Mouse (Mus musculus): ENCODE measurements around the gene Slc24a3. TPM values are rescaled to one million over a fixed set of nuclear protein-coding genes. Genes with fewer than 3 reads are reported as not detected.

Gene Slc24a3
- polyA plus RNA-seq, 1 experiment from 2014 or later: 2.8 TPM

- Histone ChIP-seq H3K9me3 (no peaks in the 10 kb centered on the region), H3K4me1 (no peaks in the 10 kb centered on the region), H3K9ac (no peak overlapping the region), H3K27me3 (no peaks in the 10 kb centered on the region), H3K36me3 (no peaks in the 10 kb centered on the region), H3K4me3 (no peak overlapping the region), H3K4me2 (replicated peaks) (no peak overlapping the region), H3K27ac (no peak overlapping the region)
- 80% methylated on average over 3 of the region's 3 CpGs for WGBS
- no peak for ATAC-seq (ENCODE audit: low FRiP score, low read depth)
Observed at GRCm38 (mm10) chr2:145546071-145546470, 378.5 kb downstream of the Slc24a3 start.

GRCm38 (mm10) chr2:145554722-145555252, 387.2 kb downstream of the Slc24a3 start:
- H3K36me3 ChIP-seq: no peaks in the 10 kb centered on the region
- H3K4me1 ChIP-seq: no peaks in the 10 kb centered on the region
- no peak overlapping the region for H3K4me3 ChIP-seq
- H3K27ac ChIP-seq: no peak overlapping the region
- H3K9me3 ChIP-seq: no peaks in the 10 kb centered on the region
- no peak overlapping the region for H3K9ac ChIP-seq
- no peak overlapping the region for H3K4me2 ChIP-seq (replicated peaks)
- no peaks in the 10 kb centered on the region for H3K27me3 ChIP-seq
- no peak for ATAC-seq (ENCODE audit: low FRiP score, low read depth)
- 79% methylated on average over 2 of the region's 2 CpGs for WGBS

- ATAC-seq (ENCODE audit: low FRiP score, low read depth): peak; percentile 74
- no peak overlapping the region for H3K9ac ChIP-seq
- 79% methylated on average over 2 of the region's 2 CpGs for WGBS
- H3K27ac ChIP-seq: no peak overlapping the region
- no peak overlapping the region for H3K4me2 ChIP-seq (replicated peaks)
- H3K4me3 ChIP-seq: no peak overlapping the region
- H3K4me1 ChIP-seq: no peaks in the 10 kb centered on the region
- no peaks in the 10 kb centered on the region for H3K36me3 ChIP-seq
- H3K27me3 ChIP-seq: no peaks in the 10 kb centered on the region
- H3K9me3 ChIP-seq: no peaks in the 10 kb centered on the region
Observed at GRCm38 (mm10) chr2:145555713-145556112, 388.2 kb downstream of the Slc24a3 start.

- H3K4me1 ChIP-seq: no peaks in the 10 kb centered on the region
- no peak for ATAC-seq (ENCODE audit: low FRiP score, low read depth)
- H3K4me3 ChIP-seq: no peak overlapping the region
- no peak overlapping the region for H3K9ac ChIP-seq
- H3K27ac ChIP-seq: no peak overlapping the region
- 50% methylated on average over 1 of the region's 1 CpGs for WGBS
- no peak overlapping the region for H3K4me2 ChIP-seq (replicated peaks)
- no peaks in the 10 kb centered on the region for H3K27me3 ChIP-seq
- no peaks in the 10 kb centered on the region for H3K36me3 ChIP-seq
- H3K9me3 ChIP-seq: no peaks in the 10 kb centered on the region
Observed at GRCm38 (mm10) chr2:145557361-145557931, 389.9 kb downstream of the Slc24a3 start.

- Histone ChIP-seq H3K9ac (no peak overlapping the region), H3K4me1 (no peaks in the 10 kb centered on the region), H3K36me3 (no peaks in the 10 kb centered on the region), H3K4me2 (replicated peaks) (no peak overlapping the region), H3K9me3 (no peaks in the 10 kb centered on the region), H3K27ac (no peak overlapping the region), H3K27me3 (no peaks in the 10 kb centered on the region), H3K4me3 (no peak overlapping the region)
- ATAC-seq (ENCODE audit: low FRiP score, low read depth): no peak
Observed at GRCm38 (mm10) chr2:145562493-145562892, 394.9 kb downstream of the Slc24a3 start.

- Histone ChIP-seq H3K36me3 (no peaks in the 10 kb centered on the region), H3K9me3 (no peaks in the 10 kb centered on the region), H3K27me3 (no peaks in the 10 kb centered on the region), H3K4me2 (replicated peaks) (no peak overlapping the region), H3K9ac (no peak overlapping the region), H3K4me1 (no peaks in the 10 kb centered on the region), H3K4me3 (no peak overlapping the region), H3K27ac (no peak overlapping the region)
- WGBS: 68% methylated on average over 8 of the region's 8 CpGs
- no peak for ATAC-seq (ENCODE audit: low FRiP score, low read depth)
Observed at GRCm38 (mm10) chr2:145564596-145564995, 397.0 kb downstream of the Slc24a3 start.

GRCm38 (mm10) chr2:145566904-145567303, 399.4 kb downstream of the Slc24a3 start:
- H3K4me3 ChIP-seq: no peak overlapping the region
- ATAC-seq (ENCODE audit: low FRiP score, low read depth): no peak
- WGBS: 87% methylated on average over 2 of the region's 2 CpGs

GRCm38 (mm10) chr2:145571943-145572342, 404.4 kb downstream of the Slc24a3 start:
- no peaks in the 10 kb centered on the region for H3K27me3 ChIP-seq
- H3K27ac ChIP-seq: no peak overlapping the region
- no peaks in the 10 kb centered on the region for H3K9me3 ChIP-seq
- no peaks in the 10 kb centered on the region for H3K36me3 ChIP-seq
- H3K4me1 ChIP-seq: no peaks in the 10 kb centered on the region
- WGBS: 58% methylated on average over 3 of the region's 3 CpGs
- no peak overlapping the region for H3K4me2 ChIP-seq (replicated peaks)
- H3K9ac ChIP-seq: no peak overlapping the region
- no peak for ATAC-seq (ENCODE audit: low FRiP score, low read depth)
- no peak overlapping the region for H3K4me3 ChIP-seq

More at GRCm38 (mm10) chr2:145566904-145567303, 399.4 kb downstream of the Slc24a3 start:
- no peaks in the 10 kb centered on the region for H3K9me3 ChIP-seq
- no peak overlapping the region for H3K27ac ChIP-seq
- H3K4me1 ChIP-seq: no peaks in the 10 kb centered on the region
- no peaks in the 10 kb centered on the region for H3K27me3 ChIP-seq
- no peak overlapping the region for H3K9ac ChIP-seq
- no peaks in the 10 kb centered on the region for H3K36me3 ChIP-seq
- no peak overlapping the region for H3K4me2 ChIP-seq (replicated peaks)

GRCm38 (mm10) chr2:145574148-145574547, 406.6 kb downstream of the Slc24a3 start:
- Histone ChIP-seq H3K27me3 (no peaks in the 10 kb centered on the region), H3K27ac (no peak overlapping the region), H3K4me3 (no peak overlapping the region), H3K36me3 (no peaks in the 10 kb centered on the region), H3K9me3 (no peaks in the 10 kb centered on the region), H3K4me2 (replicated peaks) (no peak overlapping the region), H3K4me1 (no peaks in the 10 kb centered on the region), H3K9ac (no peak overlapping the region)
- WGBS: 80% methylated on average over 4 of the region's 4 CpGs
- ATAC-seq (ENCODE audit: low FRiP score, low read depth): no peak

GRCm38 (mm10) chr2:145583103-145583502, 415.5 kb downstream of the Slc24a3 start:
- Histone ChIP-seq H3K9ac (no peak overlapping the region), H3K4me1 (peaks cover 11% of the 10 kb centered on the region), H3K9me3 (no peaks in the 10 kb centered on the region), H3K27ac (no peak overlapping the region), H3K4me2 (replicated peaks) (no peak overlapping the region), H3K36me3 (no peaks in the 10 kb centered on the region), H3K27me3 (no peaks in the 10 kb centered on the region), H3K4me3 (no peak overlapping the region)
- WGBS: 64% methylated on average over 3 of the region's 3 CpGs
- no peak for ATAC-seq (ENCODE audit: low FRiP score, low read depth)

GRCm38 (mm10) chr2:145585437-145585836, 417.9 kb downstream of the Slc24a3 start:
- 83% methylated on average over 3 of the region's 3 CpGs for WGBS
- no peak overlapping the region for H3K9ac ChIP-seq
- no peak overlapping the region for H3K4me2 ChIP-seq (replicated peaks)
- no peaks in the 10 kb centered on the region for H3K36me3 ChIP-seq
- H3K27me3 ChIP-seq: no peaks in the 10 kb centered on the region
- no peak for ATAC-seq (ENCODE audit: low FRiP score, low read depth)
- no peak overlapping the region for H3K4me3 ChIP-seq
- H3K9me3 ChIP-seq: no peaks in the 10 kb centered on the region
- H3K4me1 ChIP-seq: peaks cover 11% of the 10 kb centered on the region
- no peak overlapping the region for H3K27ac ChIP-seq

DNA sequence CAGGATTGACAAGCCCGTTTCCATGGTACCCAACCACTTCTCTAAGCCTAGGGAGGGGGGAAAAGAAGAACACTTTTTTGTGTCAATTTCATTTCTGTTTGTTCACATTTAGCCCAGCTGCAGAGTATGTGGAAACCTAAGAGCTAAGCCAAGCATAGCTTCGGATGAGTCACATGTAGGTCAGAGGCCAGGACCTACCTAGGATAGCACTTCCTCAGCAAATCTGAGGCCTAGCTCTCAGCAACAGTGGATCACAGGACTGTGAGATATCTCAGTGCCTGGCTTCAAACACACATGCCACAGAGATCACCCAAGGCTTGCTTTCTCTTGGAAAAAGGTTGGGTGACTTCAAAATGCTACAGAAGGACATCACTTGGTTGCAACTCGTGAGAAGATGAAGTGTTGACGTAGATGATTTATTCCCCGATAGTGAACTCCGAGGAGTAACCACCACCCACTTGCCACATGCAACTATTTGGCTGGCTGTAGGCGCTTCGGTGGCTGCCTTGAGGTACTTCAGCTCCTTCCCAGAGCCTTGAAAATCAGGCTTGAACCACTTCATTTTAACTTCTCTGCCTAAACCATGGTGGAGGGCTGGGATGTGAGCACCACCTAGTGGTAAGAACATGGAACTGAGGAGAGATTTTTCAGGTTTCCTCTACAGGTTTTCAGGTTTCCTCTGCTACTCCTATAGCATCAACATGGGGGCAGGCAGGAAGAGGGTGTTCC, 420.6 kb downstream of the Slc24a3 start:
- H3K9ac ChIP-seq: no peak overlapping the region
- H3K27ac ChIP-seq: no peak overlapping the region
- no peak overlapping the region for H3K4me2 ChIP-seq (replicated peaks)
- H3K27me3 ChIP-seq: no peaks in the 10 kb centered on the region
- H3K9me3 ChIP-seq: 0 out of 2 replicates have a peak, but pooled peaks cover 2% of the 10 kb centered on the region
- H3K4me1 ChIP-seq: peaks cover 11% of the 10 kb centered on the region
- 60% methylated on average over 8 of the region's 8 CpGs for WGBS
- no peak overlapping the region for H3K4me3 ChIP-seq
- ATAC-seq (ENCODE audit: low FRiP score, low read depth): peak; percentile 68
- H3K36me3 ChIP-seq: no peaks in the 10 kb centered on the region

Measured in limb, embryonic 13.5 days (tissue).